Mouse (Mus musculus): Measurements from ENCODE around the gene R3hdm4. TPM values are rescaled to one million over a fixed set of nuclear protein-coding genes. Genes with fewer than 3 reads are reported as not detected.

The R3hdm4 gene
- polyA plus RNA-seq, 1 experiment from 2014 or later: 108 TPM

DNA sequence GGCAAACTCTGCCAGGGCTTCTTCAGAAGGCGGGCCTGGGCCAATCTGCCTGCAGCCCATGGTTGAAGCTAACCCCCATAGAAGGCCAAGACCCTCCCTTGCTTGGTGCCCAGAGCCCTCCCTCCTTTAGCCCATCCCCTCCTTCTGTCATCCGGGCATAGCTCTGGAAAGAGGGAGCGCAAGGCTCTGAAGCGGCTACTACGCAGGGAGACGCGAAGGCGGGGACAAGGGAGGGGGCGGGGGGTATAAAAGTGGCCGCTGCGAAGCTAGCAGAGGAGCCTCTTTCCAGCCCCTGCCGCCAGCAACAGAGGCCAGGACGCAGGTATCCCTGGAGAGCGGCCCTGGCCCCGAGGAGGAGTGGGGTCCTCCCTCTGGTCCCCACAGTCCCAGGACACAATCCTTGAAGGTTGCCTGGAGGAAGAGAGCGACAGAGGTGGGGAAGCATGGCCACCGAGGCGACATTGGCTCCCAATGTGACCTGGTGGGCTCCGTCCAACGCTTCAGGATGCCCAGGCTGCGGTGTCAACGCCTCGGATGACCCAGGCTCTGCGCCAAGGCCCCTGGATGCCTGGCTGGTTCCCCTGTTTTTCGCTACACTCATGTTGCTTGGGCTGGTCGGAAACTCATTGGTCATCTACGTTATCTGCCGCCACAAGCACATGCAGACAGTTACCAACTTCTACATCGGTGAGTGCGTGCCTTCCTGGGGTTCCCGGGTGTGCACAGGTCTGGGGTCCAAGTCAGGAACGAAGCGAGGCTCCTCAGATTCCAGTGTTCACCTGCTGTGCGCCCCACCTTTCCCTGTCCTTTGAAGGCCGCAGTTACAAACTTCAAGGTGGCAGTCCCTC is 2.6 kb downstream of the R3hdm4 start:
- ATAC-seq: no peak
- peak overlapping the region; percentile 53 for H3K4me2 ChIP-seq (replicated peaks)
- H3K4me3 ChIP-seq (replicated peaks): peak overlapping the region; percentile 6
- H3K9ac ChIP-seq: peak overlapping the region; percentile 20; the same call in 1 of the 2 replicates
- H3K27ac ChIP-seq: no peak overlapping the region
- H3K27me3 ChIP-seq (replicated peaks): peaks cover 60% of the 10 kb centered on the region
- H3K9me3 ChIP-seq: no peaks in the 10 kb centered on the region
- no peaks in the 10 kb centered on the region for H3K36me3 ChIP-seq
- WGBS: 12% methylated on average over 34 of the region's 35 CpGs
- peaks cover 54% of the 10 kb centered on the region for H3K4me1 ChIP-seq (replicated peaks)

GRCm38 (mm10) chr10:79917532-79918100 is 3.4 kb downstream of the R3hdm4 start:
- H3K36me3 ChIP-seq: no peaks in the 10 kb centered on the region
- 69% methylated on average over 5 of the region's 5 CpGs for WGBS
- H3K4me1 ChIP-seq (replicated peaks): peaks cover 55% of the 10 kb centered on the region
- H3K4me2 ChIP-seq (replicated peaks): peak overlapping the region; percentile 92
- no peak overlapping the region for H3K9ac ChIP-seq
- H3K27ac ChIP-seq: peak overlapping the region; percentile 77; the same call in 1 of the 2 replicates
- ATAC-seq: no peak
- H3K27me3 ChIP-seq (replicated peaks): peaks cover 51% of the 10 kb centered on the region
- peak overlapping the region; percentile 75 for H3K4me3 ChIP-seq (replicated peaks)
- H3K9me3 ChIP-seq: no peaks in the 10 kb centered on the region

DNA sequence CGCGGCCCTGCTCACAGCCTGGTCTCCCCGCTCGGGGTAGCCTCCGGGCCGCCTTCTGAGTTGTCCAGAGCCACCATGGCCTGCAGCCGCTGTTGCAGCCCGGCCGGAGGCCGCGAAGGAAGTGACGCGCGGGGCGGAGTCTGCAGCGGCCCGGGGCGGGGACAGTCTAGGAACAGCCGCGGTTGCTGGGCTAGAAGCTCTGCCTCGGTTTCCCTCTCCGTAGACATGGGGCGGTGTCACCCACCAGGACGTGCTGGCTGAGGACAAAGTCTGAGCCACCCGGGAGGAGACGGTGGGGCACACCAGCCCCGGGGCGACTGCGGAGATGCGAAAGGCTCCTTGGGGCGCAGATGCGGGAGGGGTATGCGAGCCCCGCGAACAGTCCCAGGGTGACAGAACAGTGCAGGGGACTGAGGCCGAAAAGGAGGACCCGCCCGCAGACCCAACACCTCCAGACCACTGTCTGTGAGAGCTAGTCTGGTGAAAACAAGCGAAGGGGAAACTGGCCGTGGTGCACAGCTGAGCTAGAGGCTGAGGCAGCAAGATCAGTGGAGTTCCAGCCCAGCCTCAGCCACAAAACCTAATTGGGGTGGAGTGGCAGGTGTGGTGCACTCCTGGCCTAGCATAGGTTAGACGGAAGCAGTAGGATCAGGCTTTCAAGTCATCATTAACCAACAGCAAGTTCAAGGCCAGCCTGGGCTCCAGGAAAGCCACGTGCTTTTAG is 4.0 kb downstream of the R3hdm4 start, which contains the start of gene Kiss1r:
Gene Kiss1r (plus strand): TSS at position 164 of the 724 bp plus-strand sequence.
- Histone ChIP-seq H3K4me1 (replicated peaks) (peaks cover 59% of the 10 kb centered on the region), H3K4me3 (replicated peaks) (peak within 1 kb of the TSS; percentile 75), H3K36me3 (0 out of 2 replicates have a peak, but pooled peaks cover under 1% of the 10 kb centered on the region), H3K27ac (peak within 1 kb of the TSS; percentile 77), H3K4me2 (replicated peaks) (peak within 1 kb of the TSS; percentile 92), H3K9ac (peak within 1 kb of the TSS; percentile 97), H3K27me3 (replicated peaks) (peaks cover 45% of the 10 kb centered on the region), H3K9me3 (no peaks in the 10 kb centered on the region)
- 2% methylated on average over 42 of the region's 42 CpGs for WGBS
- ATAC-seq: peak; percentile 84

DNA sequence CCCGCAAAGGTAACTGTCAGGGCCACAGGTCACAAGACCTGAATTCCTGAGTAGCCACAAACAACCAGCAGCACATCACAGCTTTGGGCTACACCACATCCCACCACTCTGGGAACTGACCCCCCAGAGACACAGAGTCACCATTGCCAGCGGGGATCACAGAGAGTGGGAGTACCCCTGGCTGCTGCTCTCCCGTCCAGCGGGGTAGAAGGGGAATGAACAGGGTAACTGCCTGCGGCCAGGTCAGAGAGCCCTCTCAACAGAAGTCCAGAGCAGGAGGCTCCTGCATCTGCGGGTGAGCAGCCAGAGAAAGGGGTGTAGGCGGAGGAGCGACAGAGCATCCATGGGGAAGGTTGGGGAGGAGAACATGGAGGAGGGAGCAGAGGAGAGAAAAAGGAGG is 4.9 kb downstream of the R3hdm4 start:
- 8% methylated on average over 8 of the region's 8 CpGs for WGBS
- peaks cover 8% of the 10 kb centered on the region for H3K36me3 ChIP-seq
- peaks cover 53% of the 10 kb centered on the region for H3K4me1 ChIP-seq (replicated peaks)

DNA sequence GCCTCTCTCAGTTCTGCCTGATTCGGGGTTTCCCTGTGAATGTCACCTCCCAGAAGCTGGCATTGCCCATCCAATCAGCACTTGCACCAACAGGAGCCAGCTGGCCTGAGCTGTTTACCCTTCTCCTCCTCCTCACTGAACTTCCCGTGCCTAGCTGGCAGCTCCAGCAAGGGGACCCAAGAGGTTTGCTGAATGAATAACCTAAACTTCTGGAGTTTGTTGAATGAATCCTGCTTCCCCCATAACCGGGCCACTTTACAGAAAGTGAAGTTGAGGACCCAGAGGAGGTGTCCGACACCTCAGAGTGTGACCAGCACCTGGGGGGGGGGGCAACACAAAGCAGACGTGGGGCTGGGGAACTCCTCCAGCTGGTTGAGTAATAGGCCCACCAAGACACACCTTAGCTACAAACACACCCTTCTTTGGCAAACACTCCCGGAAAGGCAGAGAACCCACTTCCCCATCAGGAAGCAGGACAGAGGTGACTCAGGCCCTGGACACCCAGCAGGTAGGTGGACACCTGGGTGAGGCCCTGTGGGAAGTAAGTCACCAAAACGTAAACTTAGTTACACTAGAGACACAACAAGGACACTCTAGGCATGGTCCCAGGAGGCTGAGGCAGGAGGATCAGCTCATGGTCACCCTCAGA is 5.9 kb downstream of the R3hdm4 start:
- peaks cover 45% of the 10 kb centered on the region for H3K4me1 ChIP-seq (replicated peaks)
- H3K4me2 ChIP-seq (replicated peaks): peak overlapping the region; percentile 92
- H3K27ac ChIP-seq: no peak overlapping the region
- peaks cover 10% of the 10 kb centered on the region for H3K36me3 ChIP-seq
- H3K9ac ChIP-seq: peak overlapping the region; percentile 0; the same call in 1 of the 2 replicates
- 59% methylated on average over 7 of the region's 7 CpGs for WGBS
- H3K27me3 ChIP-seq (replicated peaks): peaks cover 26% of the 10 kb centered on the region
- ATAC-seq: no peak
- H3K9me3 ChIP-seq: no peaks in the 10 kb centered on the region
- no peak overlapping the region for H3K4me3 ChIP-seq (replicated peaks)

More for the DNA sequence above, 4.9 kb downstream of the R3hdm4 start:
- Histone ChIP-seq H3K9me3 (no peaks in the 10 kb centered on the region), H3K27me3 (replicated peaks) (peaks cover 36% of the 10 kb centered on the region), H3K9ac (peak overlapping the region; percentile 97), H3K4me2 (replicated peaks) (peak overlapping the region; percentile 92), H3K4me3 (replicated peaks) (peak overlapping the region; percentile 75), H3K27ac (0 out of 2 replicates have a peak overlapping the region, but pooled peaks have one; percentile 38)
- no peak for ATAC-seq

GRCm38 (mm10) chr10:79914131-79914947 is 6.7 kb downstream of the R3hdm4 start:
- Histone ChIP-seq H3K36me3 (peaks cover 10% of the 10 kb centered on the region), H3K27me3 (replicated peaks) (peaks cover 20% of the 10 kb centered on the region), H3K4me2 (replicated peaks) (peak overlapping the region; percentile 92; the same call in 1 of the 2 replicates), H3K9ac (peak overlapping the region; percentile 20; the same call in 1 of the 2 replicates), H3K4me3 (replicated peaks) (no peak overlapping the region), H3K9me3 (no peaks in the 10 kb centered on the region), H3K4me1 (replicated peaks) (peaks cover 46% of the 10 kb centered on the region), H3K27ac (no peak overlapping the region)
- WGBS: 71% methylated on average over 11 of the region's 11 CpGs
- no peak for ATAC-seq

GRCm38 (mm10) chr10:79912412-79912811 is 8.6 kb downstream of the R3hdm4 start:
- peaks cover 10% of the 10 kb centered on the region for H3K36me3 ChIP-seq
- ATAC-seq: no peak
- no peak overlapping the region for H3K9ac ChIP-seq
- no peak overlapping the region for H3K4me2 ChIP-seq (replicated peaks)
- no peaks in the 10 kb centered on the region for H3K9me3 ChIP-seq
- H3K27me3 ChIP-seq (replicated peaks): peaks cover under 1% of the 10 kb centered on the region; the same call in 1 of the 2 replicates
- WGBS: 64% methylated on average over 20 of the region's 20 CpGs
- peaks cover 37% of the 10 kb centered on the region for H3K4me1 ChIP-seq (replicated peaks)
- H3K4me3 ChIP-seq (replicated peaks): no peak overlapping the region
- H3K27ac ChIP-seq: no peak overlapping the region

- no peak within 1 kb of the TSS for H3K9ac ChIP-seq
- no peak within 1 kb of the TSS for H3K4me2 ChIP-seq (replicated peaks)
- H3K36me3 ChIP-seq: peaks cover 23% of the 10 kb centered on the region
- no peaks in the 10 kb centered on the region for H3K27me3 ChIP-seq (replicated peaks)
- no peak within 1 kb of the TSS for H3K4me3 ChIP-seq (replicated peaks)
- no peaks in the 10 kb centered on the region for H3K9me3 ChIP-seq
- WGBS: 88% methylated on average over 4 of the region's 4 CpGs
- H3K4me1 ChIP-seq (replicated peaks): peaks cover 31% of the 10 kb centered on the region
- no peak for ATAC-seq
- no peak within 1 kb of the TSS for H3K27ac ChIP-seq
Observed at GRCm38 (mm10) chr10:79910556-79910955, 10.5 kb downstream of the R3hdm4 start, which contains the start of gene Gm26602. Gene Gm26602 (plus strand): TSS chr10:79910856.

DNA sequence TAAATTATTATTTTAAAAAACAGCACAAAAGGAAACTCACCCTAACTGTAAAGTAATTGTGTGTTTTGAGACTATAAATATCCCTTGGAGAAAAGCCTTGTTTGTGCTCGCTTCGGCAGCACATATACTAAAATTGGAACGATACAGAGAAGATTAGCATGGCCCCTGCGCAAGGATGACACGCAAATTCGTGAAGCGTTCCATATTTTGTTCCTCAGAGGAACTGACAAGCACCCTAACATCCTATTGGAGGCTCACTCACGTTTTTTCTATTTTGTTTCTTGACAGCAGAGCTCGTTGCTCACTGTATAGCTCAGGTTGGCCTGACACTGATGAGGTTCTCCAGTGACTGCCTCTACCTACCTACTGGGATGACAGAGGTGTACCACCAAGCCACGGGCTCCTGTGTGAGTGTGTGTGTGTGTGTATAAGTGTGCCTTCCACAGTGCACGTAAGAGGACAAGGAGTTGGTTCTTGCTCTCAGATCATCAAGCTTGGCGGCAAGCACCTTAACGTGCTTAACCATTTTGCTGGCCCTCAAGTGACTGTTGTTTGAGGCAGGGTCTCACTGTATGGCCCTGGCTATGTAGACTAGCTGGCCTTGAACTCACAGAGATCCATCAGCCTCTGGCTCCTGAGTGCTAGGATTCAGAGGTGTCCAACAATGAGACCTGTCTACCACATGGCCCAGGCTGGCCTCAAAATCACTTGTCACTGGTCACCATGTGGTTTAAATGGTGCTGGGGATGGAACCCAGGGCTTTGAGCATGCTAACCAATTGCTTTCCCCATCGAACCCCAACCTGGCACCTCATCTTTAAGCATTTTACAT is 11.7 kb downstream of the R3hdm4 start:
- Histone ChIP-seq H3K4me2 (replicated peaks) (peak overlapping the region; percentile 41), H3K36me3 (peaks cover 33% of the 10 kb centered on the region), H3K27ac (peak overlapping the region; percentile 59; the same call in 1 of the 2 replicates), H3K9me3 (no peaks in the 10 kb centered on the region), H3K9ac (no peak overlapping the region), H3K27me3 (replicated peaks) (no peaks in the 10 kb centered on the region), H3K4me1 (replicated peaks) (peaks cover 18% of the 10 kb centered on the region), H3K4me3 (replicated peaks) (no peak overlapping the region)
- 24% methylated on average over 14 of the region's 14 CpGs for WGBS
- peak; percentile 69 for ATAC-seq
